Mouse (Mus musculus) kidney, postnatal 0 days (tissue): ENCODE measurements around the gene Aspg. TPM values are rescaled to one million over a fixed set of nuclear protein-coding genes. Genes with fewer than 3 reads are reported as not detected.
A peak's percentile ranks its signal among the peaks of the same experiment; 100 is the strongest.

Source experiments
- ATAC-seq: fragments of 200-750 bp; cut with Nextera tagmentation; replicated peaks from 2 replicates; pipeline ENCODE4 v1.8.0; 2017; ENCODE audit warnings: low read depth, moderate number of reproducible peaks, moderate TSS enrichment, moderate library complexity; ENCODE audit not compliant: low FRiP score
- DNase-seq: peaks from one replicate; pipeline ENCODE4 v3.0.0-alpha.2; 2016; ENCODE audit warnings: low spot score
- H3K27ac ChIP-seq: fragments of 300-500 bp; sonication (generic); 2 replicates; pipeline ENCODE4 v1.5.1; 2014; ENCODE audit warnings: mild to moderate bottlenecking
- H3K27me3 ChIP-seq: fragments of 300-500 bp; sonication (generic); 2 replicates; pipeline ENCODE4 v1.6.1; 2014; ENCODE audit warnings: low read length, mixed read lengths; ENCODE audit not compliant: insufficient read depth
- H3K36me3 ChIP-seq: fragments of 300-500 bp; sonication (generic); 2 replicates; pipeline ENCODE4 v1.6.1; 2014; ENCODE audit warnings: low read length, mixed read lengths; ENCODE audit not compliant: insufficient read depth
- H3K4me1 ChIP-seq: fragments of 300-500 bp; sonication (generic); replicated peaks from 2 replicates; pipeline ENCODE4 v1.6.1; 2014; ENCODE audit warnings: antibody characterized with exemption, low read length, mixed read lengths; ENCODE audit not compliant: insufficient read depth
- H3K4me2 ChIP-seq: fragments of 300-500 bp; sonication (generic); 2 replicates; pipeline ENCODE4 v1.6.1; 2014; ENCODE audit warnings: mild to moderate bottlenecking, low read length, moderate library complexity, mixed read lengths
- H3K4me3 ChIP-seq: fragments of 300-500 bp; sonication (generic); replicated peaks from 2 replicates; pipeline ENCODE4 v1.5.1; 2014; ENCODE audit warnings: low read depth, low read length
- H3K9ac ChIP-seq: fragments of 300-500 bp; sonication (generic); 2 replicates; pipeline ENCODE4 v1.6.1; 2014; ENCODE audit warnings: low read depth, low read length
- H3K9me3 ChIP-seq: fragments of 300-500 bp; sonication (generic); replicated peaks from 2 replicates; pipeline ENCODE4 v1.6.1; 2016; ENCODE audit warnings: low read length, inconsistent platforms, mixed read lengths
- CTCF ChIP-seq: IDR thresholded peaks from 2 replicates; pipeline ENCODE4 v1.5.1; 2016; ENCODE audit warnings: antibody characterized with exemption, low read depth, mild to moderate bottlenecking, moderate library complexity
- WGBS: fragments of 180-500 bp; shearing (Covaris S2); extraction: QIAGEN DNeasy Blood & Tissue Kit; methylation state at CpG from one replicate; pipeline ENCODE4 v1.1.7; 2014; 5-methylcytosine and 5-hydroxymethylcytosine counted together
- polyA plus RNA-seq: library from polyadenylated mRNA; unstranded; fragments of >200 nt; fragmentation: Nextera tagmentation; extraction: Ambion mirVana; gene quantifications from 2 replicates; pipeline ENCODE4 v1.2.1, GENCODE M21; 2015

Aspg gene
- polyA plus RNA-seq, 1 experiment from 2014 or later: 2.2 TPM

DNA sequence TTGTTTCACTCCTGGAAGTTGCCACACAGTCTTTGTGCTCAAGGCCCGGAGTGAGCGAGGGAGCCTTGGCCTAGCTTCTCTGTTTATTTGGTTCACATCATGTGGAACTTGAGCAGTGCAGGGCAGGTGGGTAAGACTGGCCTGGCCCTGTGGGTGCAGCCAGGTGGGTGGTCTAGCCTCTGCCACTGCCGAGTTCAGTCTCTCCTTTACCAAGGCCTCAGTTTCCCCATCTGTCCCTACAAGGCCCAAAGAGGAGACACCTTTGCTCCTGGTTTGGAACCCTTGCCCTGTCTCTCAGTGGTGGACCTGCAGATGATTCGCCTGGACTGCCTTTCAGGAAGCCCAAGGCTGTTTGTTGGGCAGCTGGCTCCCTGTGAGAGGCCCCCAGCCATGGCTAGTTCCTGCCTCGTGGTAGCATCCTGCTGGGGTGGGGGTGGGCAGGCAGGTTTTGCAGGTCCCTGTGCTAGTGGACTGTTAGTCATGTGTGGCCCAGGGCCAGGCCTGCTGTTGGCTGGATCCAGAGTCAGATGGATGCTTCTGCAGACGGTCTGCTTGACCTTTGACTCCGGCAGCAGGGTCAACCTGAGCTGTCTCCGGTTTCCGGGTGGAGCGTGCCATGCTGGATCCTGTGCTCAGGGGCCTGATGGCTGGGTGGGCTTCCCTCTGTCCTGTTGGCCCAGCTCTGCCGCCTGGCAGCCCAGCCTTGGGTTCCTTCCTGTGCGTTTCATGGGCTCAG, 44.9 kb downstream of the Aspg start:
- Histone ChIP-seq H3K27ac (peak overlapping the region; percentile 60), H3K4me2 (peak overlapping the region; percentile 5; the same call in 1 of the 2 replicates), H3K9me3 (no peaks in the 10 kb centered on the region), H3K4me1 (peaks cover 4% of the 10 kb centered on the region), H3K9ac (no peak overlapping the region), H3K36me3 (no peaks in the 10 kb centered on the region), H3K27me3 (no peaks in the 10 kb centered on the region; the same call in 1 of the 2 replicates), H3K4me3 (no peak overlapping the region)
- ATAC-seq (no peak; the same call in 1 of the 2 replicates), DNase-seq (peak; percentile 56)
- TF ChIP-seq CTCF: no peak
- WGBS: 41% methylated on average over 12 of the region's 12 CpGs

DNA sequence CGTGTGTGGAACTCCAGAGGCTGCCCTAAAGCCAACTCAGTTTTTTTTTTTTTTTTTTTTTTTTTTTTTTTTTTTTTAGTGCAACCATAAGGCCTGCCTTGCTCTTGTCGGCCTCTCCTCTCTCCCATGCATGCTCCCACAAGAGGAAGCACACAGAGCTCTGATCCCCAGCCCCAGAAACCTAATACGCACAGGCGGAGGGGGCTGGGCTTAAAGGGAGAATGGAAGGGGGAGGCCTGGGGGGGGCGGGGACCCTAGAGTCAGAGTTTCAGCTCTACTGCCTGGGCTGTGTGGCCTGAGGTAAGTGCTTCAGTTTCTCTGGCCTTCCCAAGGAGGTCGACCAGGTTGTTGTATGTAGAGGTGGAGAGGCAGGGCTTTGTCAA, 45.5 kb downstream of the Aspg start:
- Histone ChIP-seq H3K4me1 (no peaks in the 10 kb centered on the region), H3K4me2 (no peak overlapping the region), H3K9me3 (no peaks in the 10 kb centered on the region), H3K9ac (no peak overlapping the region), H3K4me3 (no peak overlapping the region), H3K27me3 (no peaks in the 10 kb centered on the region; the same call in 1 of the 2 replicates), H3K27ac (no peak overlapping the region), H3K36me3 (no peaks in the 10 kb centered on the region)
- no peak for TF ChIP-seq CTCF
- 35% methylated on average over 6 of the region's 6 CpGs for WGBS
- ATAC-seq (no peak), DNase-seq (peak; percentile 50)

DNA sequence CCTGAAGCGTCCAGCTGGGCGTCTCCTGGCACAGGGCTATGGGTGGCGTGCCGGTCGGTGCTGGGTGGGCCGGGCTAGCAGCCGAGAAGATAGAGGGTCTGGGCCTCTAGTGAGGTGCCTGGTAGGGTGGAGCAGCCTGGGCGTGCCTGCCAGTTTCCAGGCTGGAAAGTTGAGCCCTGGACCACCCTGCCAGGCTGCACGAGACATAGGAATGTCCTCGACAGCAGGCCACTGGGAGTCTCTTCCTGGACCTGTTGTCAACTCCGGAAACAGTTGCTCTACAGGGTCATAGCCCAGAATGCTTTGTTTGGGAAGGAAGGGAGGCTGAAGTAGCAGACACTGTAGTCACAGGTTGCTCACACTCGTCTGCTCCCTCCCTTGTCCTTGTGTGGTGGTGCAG, 47.1 kb downstream of the Aspg start:
- TF ChIP-seq CTCF: no peak
- DNase-seq (peak; percentile 35), ATAC-seq (no peak)
- Histone ChIP-seq H3K27me3 (no peaks in the 10 kb centered on the region), H3K27ac (peak overlapping the region; percentile 79; the same call in 1 of the 2 replicates), H3K36me3 (no peaks in the 10 kb centered on the region), H3K9me3 (no peaks in the 10 kb centered on the region), H3K4me2 (no peak overlapping the region), H3K4me1 (no peaks in the 10 kb centered on the region), H3K4me3 (no peak overlapping the region), H3K9ac (no peak overlapping the region)
- 74% methylated on average over 12 of the region's 12 CpGs for WGBS

DNA sequence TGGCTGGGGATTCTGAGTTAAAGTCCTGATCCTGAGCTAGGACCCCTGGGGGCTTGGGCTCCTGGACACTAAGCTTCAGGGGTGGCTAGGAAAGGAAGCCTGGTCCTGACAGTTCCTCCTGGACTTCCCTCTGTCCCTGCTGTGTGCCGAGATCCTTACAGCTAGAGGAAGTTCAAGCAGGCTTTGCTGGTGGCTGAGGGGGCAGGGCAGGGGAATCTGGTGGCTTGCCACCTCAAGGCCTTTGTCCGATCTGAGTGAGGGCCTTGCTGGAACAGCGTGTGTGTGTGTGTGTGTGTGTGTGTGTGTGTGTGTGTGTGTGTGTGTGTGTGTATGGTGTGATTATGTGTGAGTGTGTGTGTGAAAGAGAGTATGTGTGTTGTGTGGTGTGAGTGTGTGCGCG, 48.0 kb downstream of the Aspg start:
- Histone ChIP-seq H3K27me3 (no peaks in the 10 kb centered on the region), H3K9ac (no peak overlapping the region), H3K27ac (peak overlapping the region; percentile 79), H3K4me1 (no peaks in the 10 kb centered on the region), H3K9me3 (no peaks in the 10 kb centered on the region), H3K4me3 (no peak overlapping the region), H3K36me3 (no peaks in the 10 kb centered on the region), H3K4me2 (no peak overlapping the region)
- no peak for ATAC-seq
- no peak for TF ChIP-seq CTCF
- DNase-seq: peak; percentile 28
- 69% methylated on average over 4 of the region's 5 CpGs for WGBS

DNA sequence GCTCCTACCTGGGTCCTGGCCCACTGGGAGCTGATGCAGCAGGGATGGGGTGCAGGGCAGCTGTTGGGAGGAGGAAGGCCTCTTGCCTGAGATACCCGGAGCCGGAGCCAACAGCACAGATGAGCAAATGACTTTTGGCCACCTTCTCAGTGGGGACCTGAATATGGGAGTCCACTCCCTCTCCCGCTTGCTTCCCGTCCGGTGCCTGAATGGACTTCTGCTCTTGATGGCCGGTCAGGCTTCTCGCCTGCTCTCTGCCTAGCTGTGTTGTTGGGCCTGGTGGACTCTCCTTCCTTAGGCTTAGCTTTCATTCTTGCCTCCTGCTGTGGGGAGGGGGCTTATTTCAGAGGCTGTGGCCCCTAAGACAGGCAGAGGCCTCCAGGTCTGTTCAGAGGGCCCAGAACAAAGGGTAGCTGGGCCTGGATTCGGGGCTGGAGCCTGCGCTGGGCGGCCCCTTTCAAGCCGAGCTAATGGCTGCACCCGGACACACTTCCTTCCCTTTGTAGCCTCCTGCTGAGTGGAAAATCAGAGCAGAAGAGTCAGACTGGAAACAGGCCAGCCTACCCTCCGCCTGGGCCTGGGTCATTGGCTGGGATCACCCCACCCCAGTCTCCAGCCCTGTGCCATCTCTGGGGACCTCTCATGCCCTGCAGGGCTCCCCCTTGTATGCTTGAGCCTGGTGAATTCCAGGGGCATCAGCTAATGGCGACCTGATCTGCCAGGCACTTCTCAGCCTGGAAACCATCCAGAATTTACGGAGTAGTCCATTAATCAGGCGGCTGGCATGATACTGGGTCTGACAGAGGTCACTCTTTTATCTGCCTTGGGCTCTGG, 49.0 kb downstream of the Aspg start:
- H3K9me3 ChIP-seq: no peaks in the 10 kb centered on the region
- H3K27ac ChIP-seq: peak overlapping the region; percentile 79
- no peaks in the 10 kb centered on the region for H3K4me1 ChIP-seq
- DNase-seq (peak; percentile 38), ATAC-seq (no peak)
- H3K4me2 ChIP-seq: no peak overlapping the region
- no peak overlapping the region for H3K4me3 ChIP-seq
- H3K36me3 ChIP-seq: no peaks in the 10 kb centered on the region
- H3K9ac ChIP-seq: no peak overlapping the region
- 53% methylated on average over 16 of the region's 16 CpGs for WGBS
- H3K27me3 ChIP-seq: no peaks in the 10 kb centered on the region
- no peak for TF ChIP-seq CTCF

DNA sequence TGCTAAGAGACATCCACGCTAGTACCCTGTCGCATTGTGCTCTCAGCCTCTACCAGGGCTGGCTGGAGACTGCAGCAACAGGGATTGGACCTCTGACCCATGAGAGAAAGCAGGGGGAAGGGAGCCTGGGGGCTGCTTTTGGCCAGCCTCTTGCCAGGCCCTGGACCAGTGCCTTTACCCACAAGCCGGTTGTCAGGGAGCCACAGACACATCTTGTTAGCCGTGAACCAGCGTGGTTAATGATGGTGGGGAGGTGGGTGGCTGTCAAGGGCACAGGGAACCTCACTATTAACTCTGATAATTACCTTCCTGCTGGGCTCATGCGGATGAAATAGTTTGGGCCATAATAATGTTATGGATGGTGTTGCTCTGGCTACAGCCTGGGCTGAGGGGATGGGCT, 50.3 kb downstream of the Aspg start:
- H3K9ac ChIP-seq: no peak overlapping the region
- no peaks in the 10 kb centered on the region for H3K4me1 ChIP-seq
- DNase-seq: no peak
- H3K4me2 ChIP-seq: no peak overlapping the region
- H3K27ac ChIP-seq: no peak overlapping the region
- TF ChIP-seq CTCF: no peak
- no peak for ATAC-seq
- H3K9me3 ChIP-seq: no peaks in the 10 kb centered on the region
- H3K36me3 ChIP-seq: no peaks in the 10 kb centered on the region
- H3K4me3 ChIP-seq: no peak overlapping the region
- WGBS: 88% methylated on average over 6 of the region's 6 CpGs
- H3K27me3 ChIP-seq: no peaks in the 10 kb centered on the region
